Mouse (Mus musculus): Measurements from ENCODE around the gene Rab11a.

Gene Rab11a

DNA sequence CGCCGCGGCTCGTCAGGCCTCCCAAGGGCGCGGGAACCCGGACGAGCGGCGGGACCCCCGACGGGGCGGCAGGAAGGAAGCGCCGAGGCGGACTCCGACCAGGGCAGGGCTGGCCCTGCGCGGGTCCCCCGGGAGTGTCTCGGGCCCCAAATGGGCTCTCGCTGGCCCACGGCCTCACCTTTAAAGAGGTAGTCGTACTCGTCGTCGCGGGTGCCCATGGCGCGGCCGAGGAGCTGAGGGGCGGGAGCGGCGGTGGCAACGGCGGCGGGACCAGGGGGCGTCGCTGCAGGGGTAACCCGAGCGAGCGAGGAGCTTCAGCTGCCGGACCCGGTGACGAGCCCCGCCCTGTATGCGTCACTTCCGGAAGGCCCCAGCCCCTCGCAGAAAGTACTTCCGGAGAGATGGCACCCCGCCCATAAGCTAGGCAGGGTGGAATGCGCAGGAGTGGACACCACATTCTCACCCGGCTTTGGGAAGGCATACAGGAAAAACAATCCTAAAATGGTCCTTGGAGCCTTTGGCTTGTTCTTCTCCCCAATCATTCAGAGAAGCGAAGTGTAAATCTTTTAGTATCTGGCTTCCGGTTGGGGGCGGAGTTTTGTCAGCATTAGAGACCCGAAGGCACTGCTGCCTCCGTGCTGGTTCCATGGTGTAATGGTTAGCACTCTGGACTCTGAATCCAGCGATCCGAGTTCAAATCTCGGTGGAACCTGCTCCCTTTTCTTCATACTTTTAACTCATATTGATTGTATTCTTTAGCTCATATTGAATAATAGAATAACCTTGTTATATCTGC, at the start of gene Rab11a:
Gene Rab11a (minus strand): TSS at position 353 of the 796 bp plus-strand sequence.
- in situ Hi-C loops (cut with MboI, MseI) = loop anchor here (10.0 kb wide), 1 partner anchor 1933 kb away; no protein-coding TSS in a partner anchor

GRCm38 (mm10) chr9:64786216-64786905, 48.8 kb upstream of the Rab11a start:
- in situ Hi-C loops (cut with MboI, MseI) = no loop called here

GRCm38 (mm10) chr9:64784841-64785240, 47.3 kb upstream of the Rab11a start:
- in situ Hi-C loops (cut with MboI, MseI) = no loop called here

DNA sequence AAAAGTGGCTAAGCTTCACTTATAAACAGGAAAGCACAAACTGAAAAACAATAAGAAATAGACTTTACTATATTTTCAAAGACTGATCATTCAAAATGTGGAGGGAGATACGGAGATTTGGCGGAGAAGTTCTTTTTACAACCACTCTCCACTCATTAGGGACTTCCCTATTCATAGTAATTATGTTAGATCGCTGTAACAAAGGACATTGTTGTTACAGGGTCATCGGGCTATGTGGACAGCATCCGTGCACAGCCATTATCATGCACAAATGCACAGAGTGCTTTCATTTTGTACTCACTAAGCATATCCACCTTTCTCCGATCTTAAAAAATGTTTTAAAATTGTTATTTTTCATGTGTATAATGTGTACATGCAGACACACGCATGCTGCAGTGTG, 46.0 kb upstream of the Rab11a start:
- in situ Hi-C loops (cut with MboI, MseI) = no loop called here

GRCm38 (mm10) chr9:64779628-64780027, 42.1 kb upstream of the Rab11a start:
- in situ Hi-C loops (cut with MboI, MseI) = loop anchor here (10.0 kb wide), 1 partner anchor 85 kb away; no protein-coding TSS in a partner anchor

DNA sequence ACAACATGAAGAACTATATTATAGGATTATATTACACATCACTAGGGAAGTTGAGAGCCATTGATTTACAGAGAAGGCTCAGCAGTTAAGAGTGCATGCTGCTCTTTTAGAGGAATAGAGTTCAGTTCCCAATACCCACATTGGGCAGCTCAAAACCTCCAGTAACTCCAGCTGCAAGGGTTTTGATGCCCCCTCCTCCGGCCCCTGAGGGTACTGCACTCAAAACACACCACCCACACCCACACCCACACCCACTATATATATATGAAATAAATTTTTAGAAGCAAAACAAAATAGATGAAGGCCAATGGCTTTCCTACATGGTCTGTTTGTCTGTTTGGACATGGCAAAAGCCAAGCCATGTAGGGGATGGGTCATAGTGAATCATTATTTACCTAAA, 40.6 kb upstream of the Rab11a start:
- in situ Hi-C loops (cut with MboI, MseI) = loop anchor here (10.0 kb wide), 1 partner anchor 87 kb away; no protein-coding TSS in a partner anchor

DNA sequence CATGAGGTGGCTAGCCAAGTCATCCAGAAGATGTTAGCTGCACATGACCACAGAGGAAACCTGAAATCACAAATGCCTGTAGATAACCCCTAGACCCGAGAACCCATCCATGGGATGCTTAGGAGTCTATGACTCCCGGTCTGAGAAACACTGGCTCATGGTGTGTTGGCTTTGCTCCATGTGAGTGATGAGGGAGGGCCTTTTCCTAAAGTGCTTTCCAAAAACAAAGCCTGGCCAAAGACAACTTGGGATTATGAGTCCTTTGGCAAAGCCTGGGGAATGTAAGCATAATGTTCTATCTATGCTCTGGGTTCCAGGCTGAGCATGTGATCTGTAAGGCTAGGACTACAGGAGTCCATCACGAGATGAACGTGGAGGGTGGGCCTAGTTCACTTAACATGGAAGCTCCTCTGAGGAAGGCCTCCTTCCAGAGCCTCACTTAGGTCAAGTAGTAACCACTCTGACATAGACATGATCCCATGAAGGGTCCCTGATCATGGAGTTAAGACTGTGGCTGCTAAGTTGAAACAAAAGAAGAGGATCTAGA, 40.0 kb upstream of the Rab11a start:
- in situ Hi-C loops (cut with MboI, MseI) = loop anchor here (10.0 kb wide), 1 partner anchor 87 kb away; no protein-coding TSS in a partner anchor

DNA sequence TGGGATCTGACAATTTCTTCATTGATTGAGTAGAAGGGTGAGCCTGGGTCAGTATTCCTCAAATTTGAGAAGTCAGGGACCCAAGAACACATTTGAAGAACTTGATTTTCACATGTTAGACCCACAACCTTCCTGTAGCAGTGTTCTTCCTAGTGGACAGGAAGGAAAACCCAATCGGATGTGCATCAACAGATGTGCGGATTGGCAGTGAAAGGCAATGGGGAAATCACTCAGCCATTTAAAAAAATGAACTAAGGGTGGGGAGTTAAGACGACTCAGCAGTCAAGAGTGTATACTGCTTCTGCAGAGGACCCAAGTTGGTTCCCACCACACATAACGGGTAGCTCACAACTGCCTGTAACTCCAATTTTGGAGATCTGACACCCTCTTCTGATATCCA, 37.9 kb upstream of the Rab11a start:
- in situ Hi-C loops (cut with MboI, MseI) = loop anchor here (10.0 kb wide), 1 partner anchor 89 kb away; no protein-coding TSS in a partner anchor

- in situ Hi-C loops (cut with MboI, MseI) = loop anchor here (10.0 kb wide), 1 partner anchor 90 kb away; no protein-coding TSS in a partner anchor
These were observed 37.3 kb upstream of the Rab11a start for GRCm38 (mm10) chr9:64774883-64775282.

- in situ Hi-C loops (cut with MboI, MseI) = loop anchor here (10.0 kb wide), 1 partner anchor 90 kb away; no protein-coding TSS in a partner anchor
These were observed 36.9 kb upstream of the Rab11a start for GRCm38 (mm10) chr9:64774411-64774811.

- in situ Hi-C loops (cut with MboI, MseI) = loop anchor here (10.0 kb wide), 1 partner anchor 91 kb away; no protein-coding TSS in a partner anchor
These were observed 36.4 kb upstream of the Rab11a start for GRCm38 (mm10) chr9:64773936-64774335.

GRCm38 (mm10) chr9:64773254-64773653, 35.7 kb upstream of the Rab11a start:
- in situ Hi-C loops (cut with MboI, MseI) = loop anchor here (10.0 kb wide), 1 partner anchor 92 kb away; no protein-coding TSS in a partner anchor

GRCm38 (mm10) chr9:64771236-64771635, 33.7 kb upstream of the Rab11a start:
- in situ Hi-C loops (cut with MboI, MseI) = loop anchor here (10.0 kb wide), 1 partner anchor 94 kb away; no protein-coding TSS in a partner anchor

DNA sequence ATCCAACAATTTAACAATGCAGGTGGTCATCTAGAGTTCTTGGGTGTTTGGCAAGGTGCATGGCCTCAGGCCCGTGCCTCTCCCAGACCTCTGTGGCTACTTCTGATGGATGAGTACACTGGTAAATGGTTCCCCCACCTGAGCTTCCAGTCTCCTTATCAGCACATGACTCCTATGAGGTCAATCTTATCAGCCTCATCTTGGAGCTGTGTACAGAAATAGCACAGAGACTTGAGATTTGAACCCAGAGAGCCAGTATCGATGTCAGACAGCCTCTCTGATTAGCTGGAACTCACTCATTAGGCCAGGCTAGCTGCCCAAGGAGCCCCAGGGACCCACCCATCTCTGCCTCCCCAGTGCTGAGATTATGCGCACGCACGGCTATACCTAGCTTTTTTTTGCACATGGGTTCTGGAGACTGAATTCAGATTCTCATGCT, 32.9 kb upstream of the Rab11a start:
- in situ Hi-C loops (cut with MboI, MseI) = loop anchor here (10.0 kb wide), 1 partner anchor 94 kb away; no protein-coding TSS in a partner anchor

DNA sequence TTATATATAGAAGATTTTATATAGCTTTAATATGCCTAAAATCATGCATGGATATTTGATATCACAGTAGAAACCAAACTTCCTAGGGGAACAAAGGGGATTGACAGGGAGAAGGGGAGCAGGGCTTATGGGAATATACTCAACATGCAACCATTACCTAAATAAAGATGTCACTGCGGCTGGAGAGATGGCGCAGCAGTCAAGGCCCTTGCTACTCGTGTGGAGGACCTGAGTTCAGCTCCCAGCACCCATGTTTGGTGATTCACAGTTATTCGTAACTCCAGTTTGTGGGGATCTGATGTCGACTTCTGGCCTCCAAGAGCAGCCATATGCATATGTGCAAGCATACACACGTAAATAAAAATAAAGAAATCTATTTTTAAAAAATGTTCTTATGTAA, 32.4 kb upstream of the Rab11a start:
- in situ Hi-C loops (cut with MboI, MseI) = loop anchor here (10.0 kb wide), 1 partner anchor 95 kb away; no protein-coding TSS in a partner anchor

DNA sequence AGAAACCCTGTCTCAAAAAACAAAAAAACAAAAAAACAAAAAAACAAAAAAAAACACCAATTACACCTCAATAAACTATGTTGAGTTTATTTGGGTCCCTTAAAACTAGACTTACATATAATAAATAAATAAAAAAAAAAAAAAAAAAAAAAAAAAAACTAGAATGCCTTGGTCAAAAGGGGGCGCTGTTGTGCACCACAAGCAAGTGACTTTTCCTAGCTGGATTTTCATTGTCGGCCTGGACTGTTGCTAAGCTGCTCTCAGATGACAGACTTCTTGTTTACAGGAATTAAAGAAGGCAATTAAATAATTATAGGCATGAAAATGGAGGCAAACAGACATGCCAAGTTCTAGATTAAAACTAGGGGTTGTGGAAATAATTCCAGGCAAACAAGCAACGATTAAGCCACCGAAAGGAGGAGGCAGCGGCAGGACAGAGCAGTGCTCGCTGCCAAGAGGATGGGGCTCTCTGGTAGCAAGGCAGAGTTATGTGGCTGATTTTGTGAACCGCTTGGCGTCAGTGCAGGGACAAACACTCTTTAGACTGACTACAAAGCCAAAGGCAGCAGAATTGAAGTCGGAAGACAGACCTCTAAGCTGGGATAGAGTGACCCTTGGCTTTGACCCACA, 31.6 kb upstream of the Rab11a start:
- in situ Hi-C loops (cut with MboI, MseI) = no loop called here

DNA sequence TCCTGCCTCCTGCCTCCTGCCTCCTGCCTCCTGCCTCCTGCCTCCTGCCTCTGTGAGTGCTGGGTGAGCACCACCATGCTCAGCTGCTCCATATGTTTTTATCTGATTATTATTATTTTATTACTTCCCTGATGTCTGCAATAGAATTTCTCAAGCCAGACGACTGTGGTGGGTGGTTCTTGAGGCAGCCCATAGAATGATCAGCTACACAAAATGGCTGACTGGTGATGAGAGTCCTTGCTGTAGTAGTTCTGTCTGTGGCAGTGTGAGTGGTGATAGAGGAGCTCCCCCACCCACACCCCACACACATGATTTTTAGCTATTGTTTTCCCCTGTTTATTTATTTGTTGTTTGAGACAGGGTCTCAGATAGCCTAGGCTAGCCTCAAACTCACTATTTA, 30.2 kb upstream of the Rab11a start:
- in situ Hi-C loops (cut with MboI, MseI) = no loop called here

DNA sequence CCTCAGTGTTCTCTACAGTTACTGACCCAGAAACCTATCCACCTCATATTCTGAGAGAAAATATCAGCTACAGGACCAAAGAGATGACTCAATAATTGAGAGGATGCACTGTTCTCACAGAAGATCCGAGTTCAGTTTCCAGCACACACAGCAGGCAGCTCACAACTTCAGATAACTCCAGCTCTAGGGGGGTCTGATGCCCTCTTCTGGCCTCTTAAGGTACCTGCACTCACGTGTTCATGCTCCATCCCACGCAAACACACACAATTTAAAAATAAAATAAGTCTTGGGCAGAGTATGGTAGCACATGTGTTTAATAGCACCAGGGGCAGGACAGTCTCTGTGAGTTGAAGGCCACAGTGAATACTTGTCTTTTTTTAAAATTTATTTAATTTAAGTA, 28.6 kb upstream of the Rab11a start:
- in situ Hi-C loops (cut with MboI, MseI) = no loop called here

DNA sequence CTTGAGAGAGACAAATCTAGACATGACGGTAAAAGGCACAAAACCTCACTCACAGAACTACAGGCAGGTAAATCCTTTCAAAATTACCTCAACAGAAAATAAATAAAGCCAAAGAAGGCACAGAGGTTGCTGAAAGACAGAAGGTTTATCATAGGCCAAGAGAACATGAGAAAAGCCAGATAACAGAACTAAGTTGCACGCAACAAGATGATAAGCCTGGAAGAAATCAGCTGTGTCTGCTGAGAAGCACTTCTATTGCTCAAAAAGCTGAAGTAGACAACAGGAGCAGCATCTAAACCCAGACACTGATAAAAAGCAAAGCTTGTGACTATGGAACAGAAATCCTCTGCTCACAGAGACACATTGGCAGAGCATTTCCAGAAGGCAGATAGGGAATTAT, 27.3 kb upstream of the Rab11a start:
- in situ Hi-C loops (cut with MboI, MseI) = no loop called here

DNA sequence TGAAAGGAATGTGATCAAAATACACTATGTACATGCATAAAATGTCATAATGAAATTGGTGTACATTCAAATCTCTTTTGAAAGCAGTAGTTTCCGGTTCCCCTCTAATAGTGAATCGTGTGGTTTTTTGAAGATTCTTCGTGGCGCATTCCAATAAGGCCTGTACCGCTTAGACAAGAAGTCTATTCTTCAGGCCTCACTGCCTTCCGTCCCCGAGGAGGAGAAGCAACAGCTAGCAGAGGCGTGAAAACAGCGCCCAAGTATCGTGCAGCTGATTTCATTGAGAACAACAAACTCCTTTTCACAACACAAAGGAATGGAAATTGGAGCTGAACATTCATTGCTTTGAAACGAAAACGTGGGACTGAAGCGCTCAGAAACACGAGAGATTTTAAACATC, 20.5 kb upstream of the Rab11a start:
- in situ Hi-C loops (cut with MboI, MseI) = no loop called here

DNA sequence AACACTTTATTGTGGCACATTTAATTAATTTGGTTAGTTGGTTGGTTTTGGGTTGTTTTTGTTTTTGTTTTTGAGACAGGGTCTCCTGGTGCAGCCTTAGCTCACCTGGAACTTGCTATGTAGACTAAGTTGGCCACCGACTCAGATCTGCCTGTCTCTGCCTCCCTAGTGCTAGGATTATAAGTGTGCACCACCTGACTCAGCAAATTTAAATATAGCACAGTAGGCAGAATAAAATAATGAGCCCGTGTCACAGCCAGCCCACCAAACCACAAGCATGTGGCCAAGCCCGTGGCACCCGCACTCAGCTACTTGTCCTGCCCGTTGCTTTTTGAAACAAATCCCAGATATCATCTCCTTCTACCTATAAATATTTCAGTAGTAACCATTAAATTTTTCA, 15.0 kb upstream of the Rab11a start:
- in situ Hi-C loops (cut with MboI, MseI) = no loop called here
